Mouse (Mus musculus) c-Kit-negative CD71-positive TER-119-positive erythroid progenitor cells, embryonic 14.5 days (primary cell): ENCODE measurements around the gene Dnase2b.

Source experiments
- DNase-seq: peaks from one replicate; pipeline ENCODE4 v3.0.0-alpha.2; 2013; ENCODE audit warnings: low read depth, low spot score

Gene Dnase2b

GRCm38 (mm10) chr3:146615496-146615895 is at the start of gene Dnase2b:
TSS of gene Dnase2b (minus strand) at chr3:146615596.
- DNase-seq: no peak

- DNase-seq: no peak
These were observed 46.5 kb upstream of the Dnase2b start for GRCm38 (mm10) chr3:146661907-146662306.

DNA sequence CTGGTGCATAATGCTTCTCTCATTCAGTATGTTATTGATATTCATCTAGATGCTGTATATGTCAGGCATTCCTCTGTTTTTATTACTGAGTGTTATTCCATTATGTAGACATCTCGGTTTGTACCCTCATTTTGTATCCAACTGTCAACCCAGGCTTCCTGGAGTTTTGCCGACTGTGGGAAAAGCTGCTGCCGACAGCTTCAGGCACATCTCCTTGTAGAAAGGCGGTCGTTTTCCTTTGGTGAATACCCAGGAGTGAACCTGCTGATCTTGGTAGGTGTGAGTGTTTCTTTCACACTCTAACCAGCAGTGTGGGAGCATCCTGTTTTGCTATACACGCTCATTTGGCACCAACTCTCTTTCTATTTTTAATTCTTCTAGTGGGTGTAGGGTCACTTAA is 45.6 kb upstream of the Dnase2b start:
- DNase-seq: no peak

DNA sequence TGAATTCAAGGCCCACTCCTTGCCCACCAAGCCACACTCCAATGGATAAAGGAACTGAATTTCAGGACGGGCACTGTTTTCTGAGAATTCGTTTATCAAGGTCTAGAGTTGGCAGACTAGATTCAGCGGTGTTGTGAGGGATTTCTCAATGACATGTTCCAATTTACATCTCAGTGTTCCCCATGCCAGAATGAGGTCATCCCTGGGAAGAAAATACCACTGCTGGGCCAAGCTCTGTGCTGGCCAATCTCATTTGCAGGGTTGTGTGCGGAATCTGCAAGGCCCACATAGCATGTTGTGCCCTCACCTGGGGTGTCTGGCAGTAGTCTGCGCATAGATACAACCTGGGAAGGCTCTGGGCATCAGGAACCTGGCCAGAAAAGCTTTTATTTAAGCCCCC is 43.9 kb upstream of the Dnase2b start:
- no peak for DNase-seq

DNA sequence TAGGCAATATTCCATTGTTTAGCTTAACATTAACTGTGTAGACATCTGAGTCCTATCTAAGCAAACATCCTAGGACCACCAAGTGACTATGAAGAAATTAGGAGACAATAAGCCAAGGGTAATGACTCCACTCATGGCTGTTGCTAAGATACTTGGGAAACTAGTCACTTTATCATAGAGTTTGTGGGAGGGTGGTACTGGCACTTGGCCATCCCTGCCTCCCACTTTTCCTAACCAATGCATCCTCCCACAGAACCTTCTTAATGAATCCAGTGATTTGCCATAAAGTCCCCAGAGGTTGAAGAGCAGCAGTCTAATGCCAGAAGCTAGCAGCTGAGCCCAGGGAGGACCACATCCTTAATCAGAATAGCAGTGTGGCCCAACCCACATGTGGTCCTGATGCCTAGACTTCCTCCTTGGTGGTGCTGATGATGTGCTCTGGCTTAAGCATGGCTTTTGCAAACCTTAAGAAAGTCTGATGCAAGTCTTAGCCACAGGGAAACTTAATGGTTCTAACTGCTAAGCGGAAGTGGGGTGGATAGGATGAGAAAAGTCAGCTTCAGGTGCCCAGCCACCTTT is 42.8 kb upstream of the Dnase2b start:
- DNase-seq: no peak

DNA sequence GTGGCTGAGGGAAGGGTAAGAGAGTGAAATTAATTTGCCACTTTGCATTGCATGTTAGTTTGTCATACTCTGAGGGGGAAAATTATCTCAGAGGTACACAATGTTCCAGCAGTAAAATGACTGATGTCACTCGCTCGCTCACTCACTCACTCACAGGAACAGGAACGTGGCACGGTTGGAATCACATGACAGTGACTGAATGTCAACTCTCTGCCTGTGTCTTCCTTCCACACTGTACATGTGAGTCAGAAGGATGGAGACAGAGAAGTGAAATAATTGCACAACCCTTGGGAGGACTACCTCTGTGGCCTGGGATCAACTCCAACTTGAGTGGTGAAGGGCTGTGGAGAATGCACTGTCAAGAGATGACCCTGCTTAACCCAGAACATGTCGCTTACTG is 42.0 kb upstream of the Dnase2b start:
- DNase-seq: no peak

- DNase-seq: peak; percentile 78
These were observed 39.7 kb upstream of the Dnase2b start for GRCm38 (mm10) chr3:146655111-146655577.

DNA sequence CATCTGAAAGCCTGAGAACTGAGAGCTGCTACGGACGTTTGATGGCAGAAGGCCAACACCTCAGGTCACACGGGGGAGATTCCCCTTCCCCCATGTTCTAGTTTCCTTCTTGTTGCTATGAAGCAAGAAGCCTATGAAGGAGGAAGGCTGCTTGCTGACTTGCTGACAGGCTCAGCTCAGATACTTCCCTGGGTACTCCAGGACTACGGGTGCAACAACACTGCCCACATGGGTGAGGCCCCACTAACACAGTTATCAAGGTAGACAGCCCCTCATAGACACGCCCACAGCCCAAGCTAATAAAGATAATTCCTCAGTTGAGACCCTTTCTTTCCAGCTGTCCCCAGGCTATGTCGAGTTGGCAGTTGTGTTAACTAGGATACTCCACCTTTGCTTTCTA is 38.3 kb upstream of the Dnase2b start:
- peak; percentile 37 for DNase-seq

GRCm38 (mm10) chr3:146652431-146652830 is 37.0 kb upstream of the Dnase2b start:
- DNase-seq: no peak

DNA sequence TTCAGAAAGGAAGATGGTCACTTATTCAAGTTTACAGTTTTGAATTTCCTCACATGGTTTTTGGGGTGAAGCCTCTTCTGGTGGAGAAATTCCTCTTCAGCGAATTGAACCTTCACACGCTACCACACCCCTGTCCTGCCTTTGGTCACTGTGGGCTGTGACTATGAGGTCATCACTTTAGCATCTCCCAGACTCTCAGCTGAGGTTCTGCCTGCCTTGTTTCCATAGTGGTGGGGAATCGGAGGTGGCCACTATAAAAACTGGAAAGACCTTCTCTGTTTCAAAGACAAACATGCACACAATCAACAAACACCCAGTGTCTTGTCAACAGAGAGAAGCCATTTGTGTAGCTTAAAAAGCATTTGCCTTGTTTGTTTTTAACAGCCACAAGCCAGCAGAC is 35.8 kb upstream of the Dnase2b start, which contains the start of gene 4930503B20Rik:
4930503B20Rik (minus strand) TSS at position 101 of the 400 bp plus-strand sequence.
- no peak for DNase-seq

DNA sequence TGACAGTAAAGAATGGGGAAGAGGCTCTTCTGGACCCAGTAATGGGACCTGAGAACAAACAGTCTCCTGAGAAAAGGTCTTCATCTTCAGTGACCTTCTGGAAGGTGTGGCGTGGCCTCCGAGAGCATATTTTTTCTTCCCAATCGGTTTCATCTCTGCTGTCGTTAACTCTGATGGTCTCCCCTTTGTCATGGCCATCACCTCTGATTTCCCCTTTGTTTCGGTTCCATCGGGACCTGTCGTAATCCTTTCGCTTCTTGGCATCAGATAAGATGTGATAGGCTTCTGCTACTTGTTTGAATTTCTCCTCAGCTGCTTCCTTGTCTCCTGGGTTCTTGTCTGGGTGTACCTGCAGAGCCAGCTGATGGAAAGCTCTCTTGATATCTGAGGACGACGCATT is 35.3 kb upstream of the Dnase2b start:
- no peak for DNase-seq

DNA sequence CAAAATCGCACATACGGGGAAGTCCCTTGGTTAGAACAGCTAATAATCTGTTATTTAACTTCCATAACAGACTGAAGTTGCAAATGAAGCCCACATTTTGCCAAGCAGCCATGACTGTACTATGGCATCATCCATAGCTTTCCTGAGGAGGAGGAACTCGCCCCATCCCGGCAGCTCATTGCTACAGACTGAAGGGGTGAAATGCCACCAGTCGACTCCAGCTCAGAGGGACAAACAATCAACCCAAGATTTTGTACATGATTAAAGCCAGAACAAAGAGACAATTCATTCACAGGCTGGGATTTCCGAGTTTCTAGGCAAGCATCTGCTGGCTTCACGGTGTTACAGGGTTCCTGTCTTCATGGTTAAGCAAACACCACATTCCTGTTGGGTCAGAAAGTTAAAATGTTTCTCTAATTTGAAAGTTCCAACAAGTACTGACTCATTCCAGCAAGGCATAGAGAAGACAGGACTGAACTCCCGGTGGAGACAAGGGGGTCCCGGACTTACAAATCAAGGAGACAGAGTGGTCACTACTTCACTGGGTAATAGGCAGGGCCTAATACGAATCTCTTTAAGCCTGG is 34.0 kb upstream of the Dnase2b start:
- DNase-seq: no peak

DNA sequence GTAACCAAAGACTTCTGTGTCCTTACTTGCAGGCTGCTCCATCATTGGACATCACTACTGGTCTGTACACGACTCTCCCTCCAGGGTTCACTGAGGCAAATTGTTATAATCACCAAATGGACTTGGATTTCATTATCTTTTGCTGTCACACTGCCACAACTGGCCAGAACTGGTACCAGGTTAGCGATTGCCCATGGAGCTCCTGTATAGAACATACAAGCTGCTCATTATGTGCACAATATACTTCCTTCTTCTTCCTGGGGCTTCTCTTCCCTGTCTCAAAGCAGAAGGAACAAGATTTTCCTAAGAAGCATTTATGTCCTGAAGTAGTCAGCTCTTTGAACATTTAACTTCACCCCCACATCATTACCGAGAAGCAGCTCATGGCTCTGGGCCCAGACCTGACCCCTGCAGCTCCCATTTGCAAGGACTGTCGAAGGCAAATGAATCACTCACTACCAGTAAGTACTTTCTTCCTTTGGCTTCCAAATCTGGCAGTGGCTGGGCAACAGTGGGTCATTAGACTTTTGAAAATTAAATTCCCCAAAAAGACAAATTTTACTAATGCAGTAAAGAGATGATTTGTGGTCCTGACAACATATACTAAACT is 26.5 kb upstream of the Dnase2b start:
- no peak for DNase-seq

DNA sequence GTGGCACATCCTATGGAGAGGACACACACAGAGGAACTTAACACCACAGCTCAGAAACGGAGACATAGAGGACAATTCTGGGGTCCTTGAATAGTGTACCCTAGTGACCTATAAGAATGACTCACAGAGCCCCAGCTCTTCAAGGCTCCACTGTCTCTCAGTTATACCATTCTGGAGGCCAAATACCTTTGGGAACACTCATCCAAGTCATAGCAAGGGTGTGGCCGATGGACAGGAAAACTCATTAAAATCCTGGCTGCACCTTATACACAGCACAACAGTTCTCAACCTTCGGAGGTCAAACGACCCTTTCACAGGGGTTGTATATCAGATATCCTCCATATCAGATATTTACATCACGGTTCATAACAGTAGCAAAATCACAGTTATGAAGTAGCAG is 17.1 kb upstream of the Dnase2b start:
- DNase-seq: no peak

- DNase-seq: no peak
These were observed 13.0 kb upstream of the Dnase2b start for GRCm38 (mm10) chr3:146628227-146628982.

GRCm38 (mm10) chr3:146625766-146626165 is 10.4 kb upstream of the Dnase2b start:
- no peak for DNase-seq

DNA sequence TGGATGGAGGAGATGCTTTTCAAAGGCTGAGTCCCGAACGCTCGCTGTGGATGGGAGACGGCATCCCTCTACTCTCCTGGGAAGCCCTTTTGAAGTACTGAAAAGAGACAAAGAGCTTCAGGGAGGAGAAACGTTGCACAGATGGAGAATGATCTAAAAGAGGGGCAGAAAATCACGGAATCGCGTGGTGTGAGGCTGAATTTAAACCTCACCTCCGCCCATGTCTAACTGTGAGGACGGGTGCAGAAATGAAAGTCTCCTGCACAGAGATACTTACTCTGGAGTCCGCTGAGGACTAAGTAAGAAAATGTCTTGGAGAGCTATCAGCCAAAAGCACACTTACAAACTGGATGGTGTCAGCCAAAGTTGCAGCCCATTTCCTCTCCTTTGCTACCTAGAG is 6.6 kb upstream of the Dnase2b start:
- DNase-seq: no peak

- DNase-seq: no peak
These were observed 5.3 kb upstream of the Dnase2b start for GRCm38 (mm10) chr3:146620555-146621249.

GRCm38 (mm10) chr3:146620101-146620500 is 4.7 kb upstream of the Dnase2b start:
- DNase-seq: no peak

DNA sequence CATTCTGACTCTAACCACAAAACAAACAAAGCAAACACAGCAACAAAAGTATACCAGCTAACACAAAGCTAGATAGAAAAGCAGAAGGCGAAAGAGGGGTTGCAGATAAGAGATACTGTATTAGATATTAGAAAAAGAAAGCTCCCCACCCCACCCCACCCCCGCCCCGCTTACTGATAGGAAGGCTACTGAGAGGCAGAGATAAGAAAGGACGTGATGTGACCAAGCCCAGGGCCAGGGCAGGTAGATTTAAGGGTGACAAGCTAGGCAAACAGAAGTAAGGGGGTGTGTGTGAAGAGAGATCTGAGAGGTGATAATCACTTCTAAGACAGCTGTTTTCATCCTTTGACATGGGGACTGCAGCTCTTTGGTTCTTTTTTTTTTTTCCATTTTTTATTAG is 3.0 kb upstream of the Dnase2b start:
- no peak for DNase-seq

DNA sequence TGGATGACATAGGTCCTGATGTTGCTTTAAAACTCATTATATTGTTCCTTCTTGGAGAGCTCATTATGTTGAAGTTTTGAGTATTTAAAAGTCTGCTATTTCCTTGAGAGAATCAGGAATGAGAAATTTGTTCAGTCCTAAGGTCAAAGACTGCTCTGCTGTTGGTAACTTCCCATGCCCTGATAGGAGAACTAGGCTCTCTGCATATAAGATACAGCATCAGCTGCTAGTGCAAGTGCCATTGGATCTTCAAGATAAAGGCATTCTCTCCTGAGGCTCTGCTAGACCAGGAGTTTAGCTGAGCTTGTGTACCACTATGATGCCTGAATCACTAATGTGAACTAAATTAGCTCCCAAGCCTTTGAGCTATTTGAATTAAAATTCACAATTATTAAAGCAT is 2.5 kb upstream of the Dnase2b start:
- no peak for DNase-seq
